Mouse (Mus musculus) heart, embryonic 11.5 days (tissue): ENCODE results near the gene Pnpla5. TPM values are rescaled to one million over a fixed set of nuclear protein-coding genes. Genes with fewer than 3 reads are reported as not detected.
A peak's percentile ranks its signal among the peaks of the same experiment; 100 is the strongest.

ENCODE experiments used
- ATAC-seq: fragments of 200-750 bp; cut with Nextera tagmentation; replicated peaks from 2 replicates; pipeline ENCODE4 v1.8.0; 2017; ENCODE audit warnings: moderate library complexity; ENCODE audit not compliant: insufficient number of reproducible peaks, low FRiP score, low TSS enrichment
- H3K27ac ChIP-seq: fragments of 300-500 bp; sonication (generic); 2 replicates; pipeline ENCODE4 v1.5.1; 2014; ENCODE audit warnings: mild to moderate bottlenecking, low read depth, low read length
- H3K27me3 ChIP-seq: fragments of 300-500 bp; sonication (generic); 2 replicates; pipeline ENCODE4 v1.6.1; 2014; ENCODE audit warnings: mild to moderate bottlenecking, low read length, mixed read lengths; ENCODE audit not compliant: control insufficient read depth, insufficient read depth
- H3K36me3 ChIP-seq: fragments of 300-500 bp; sonication (generic); 2 replicates; pipeline ENCODE4 v1.6.1; 2014; ENCODE audit warnings: mild to moderate bottlenecking, low read length, moderate library complexity, mixed read lengths; ENCODE audit not compliant: control insufficient read depth, insufficient read depth
- H3K4me1 ChIP-seq: fragments of 300-500 bp; sonication (generic); 2 replicates; pipeline ENCODE4 v1.6.1; 2014; ENCODE audit warnings: low read length; ENCODE audit not compliant: control insufficient read depth, insufficient read depth
- H3K4me2 ChIP-seq: fragments of 300-500 bp; sonication (generic); 2 replicates; pipeline ENCODE4 v1.6.1; 2014; ENCODE audit warnings: mild to moderate bottlenecking, moderate library complexity
- H3K4me3 ChIP-seq: fragments of 300-500 bp; sonication (generic); 2 replicates; pipeline ENCODE4 v1.5.1; 2014; ENCODE audit warnings: low read depth, low read length
- H3K9ac ChIP-seq: fragments of 300-500 bp; sonication (generic); 2 replicates; pipeline ENCODE4 v1.6.1; 2014; ENCODE audit warnings: mild to moderate bottlenecking, low read depth, low read length, moderate library complexity
- H3K9me3 ChIP-seq: fragments of 300-500 bp; sonication (generic); replicated peaks from 2 replicates; pipeline ENCODE4 v1.6.1; 2016; ENCODE audit warnings: low read length; ENCODE audit not compliant: control insufficient read depth
- WGBS: fragments of 180-500 bp; shearing (Covaris S2); extraction: QIAGEN DNeasy Blood & Tissue Kit; methylation state at CpG from one replicate; pipeline ENCODE4 v1.1.7; 2014; ENCODE audit not compliant: insufficient replicate concordance; 5-methylcytosine and 5-hydroxymethylcytosine counted together
- microRNA-seq: library from miRNA; unstranded; fragments of <30 nt; microRNA quantifications from one replicate; pipeline ENCODE4, GENCODE M21; 2016; ENCODE audit warnings: borderline number of aligned reads
- polyA plus RNA-seq: library from polyadenylated mRNA; unstranded; fragments of >200 nt; fragmentation: Nextera tagmentation; extraction: Ambion mirVana; gene quantifications from 2 replicates; pipeline ENCODE4 v1.2.1, GENCODE M21; 2014

Pnpla5 gene
- polyA plus RNA-seq, 1 experiment from 2014 or later = not detected

- no peak overlapping the region for H3K27ac ChIP-seq
- peaks cover 4% of the 10 kb centered on the region; the same call in 1 of the 2 replicates for H3K9me3 ChIP-seq
- no peaks in the 10 kb centered on the region for H3K4me1 ChIP-seq
- whole genome bisulfite sequencing = 2% methylated on average over 13 of the region's 13 CpGs
- peaks cover 73% of the 10 kb centered on the region for H3K27me3 ChIP-seq
- no peaks in the 10 kb centered on the region for H3K36me3 ChIP-seq
- peak overlapping the region; percentile 32 for H3K4me2 ChIP-seq
- H3K4me3 ChIP-seq = 0 out of 2 replicates have a peak overlapping the region, but pooled peaks have one; percentile 10
- ATAC-seq = no peak
- H3K9ac ChIP-seq = no peak overlapping the region
Measured at GRCm38 (mm10) chr15:84070116-84070676, 52.8 kb downstream of the Pnpla5 start.

GRCm38 (mm10) chr15:84069455-84070050 lies 53.4 kb downstream of the Pnpla5 start:
- Histone ChIP-seq H3K9me3 (peaks cover 4% of the 10 kb centered on the region; the same call in 1 of the 2 replicates), H3K4me1 (no peaks in the 10 kb centered on the region), H3K27me3 (peaks cover 74% of the 10 kb centered on the region), H3K9ac (no peak overlapping the region), H3K4me2 (peak overlapping the region; percentile 32), H3K27ac (no peak overlapping the region), H3K36me3 (no peaks in the 10 kb centered on the region), H3K4me3 (no peak overlapping the region)
- ATAC-seq = no peak
- 9% methylated on average over 16 of the region's 16 CpGs for WGBS

GRCm38 (mm10) chr15:84065701-84066100 lies 57.3 kb downstream of the Pnpla5 start:
- Histone ChIP-seq H3K4me2 (no peak overlapping the region), H3K4me3 (no peak overlapping the region), H3K4me1 (no peaks in the 10 kb centered on the region), H3K36me3 (no peaks in the 10 kb centered on the region), H3K27ac (no peak overlapping the region), H3K27me3 (peaks cover 48% of the 10 kb centered on the region), H3K9ac (no peak overlapping the region), H3K9me3 (peaks cover 4% of the 10 kb centered on the region)
- WGBS = 59% methylated on average over 4 of the region's 4 CpGs
- ATAC-seq = no peak

GRCm38 (mm10) chr15:84065140-84065539 lies 57.8 kb downstream of the Pnpla5 start, which contains the start of gene Efcab6:
Gene Efcab6, minus strand, starts transcription at chr15:84065379.
- H3K36me3 ChIP-seq = no peaks in the 10 kb centered on the region
- H3K4me1 ChIP-seq = no peaks in the 10 kb centered on the region
- no peak within 1 kb of the TSS for H3K27ac ChIP-seq
- ATAC-seq = no peak
- H3K9me3 ChIP-seq = peaks cover 4% of the 10 kb centered on the region
- peak within 1 kb of the TSS; percentile 42 for H3K4me2 ChIP-seq
- 2% methylated on average over 29 of the region's 29 CpGs for WGBS
- peaks cover 43% of the 10 kb centered on the region for H3K27me3 ChIP-seq
- peak within 1 kb of the TSS; percentile 16; the same call in 1 of the 2 replicates for H3K4me3 ChIP-seq
- no peak within 1 kb of the TSS for H3K9ac ChIP-seq

Small RNAs within 50 kb of the gene (microRNA-seq; reads per million reads assigned to microRNA genes)
- gene Mir6392 = 0.54 reads per million

Other genes starting within 250 kb of the Pnpla5 start
- 0.08 TPM in 1 of 2 replicates, not detected in the other for gene Efcab6, start 57.8 kb downstream of the Pnpla5 start, polyA plus RNA-seq
- 0.49 and 0.87 TPM in 2 replicates for gene Sult4a1, start 17.4 kb downstream of the Pnpla5 start, polyA plus RNA-seq
- 0.34 and 0.97 TPM in 2 replicates for gene Pnpla3, start 44.7 kb upstream of the Pnpla5 start, polyA plus RNA-seq
- gene Samm50, start 69.1 kb upstream of the Pnpla5 start, polyA plus RNA-seq = 75.9 and 95.7 TPM in 2 replicates
- gene Parvb, start 108.9 kb upstream of the Pnpla5 start, polyA plus RNA-seq = 19.3 and 21.1 TPM in 2 replicates
- gene Parvg, start 200.9 kb upstream of the Pnpla5 start, polyA plus RNA-seq = 0.59 and 0.60 TPM in 2 replicates